Mouse (Mus musculus): Measurements from ENCODE around the gene Efhd1. TPM values are rescaled to one million over a fixed set of nuclear protein-coding genes. Genes with fewer than 3 reads are reported as not detected.
A peak's percentile ranks its signal among the peaks of the same experiment; 100 is the strongest.

Efhd1 gene
- polyA plus RNA-seq, 1 experiment from 2014 or later = 2.2 TPM

GRCm38 (mm10) chr1:87313843-87314570, 49.8 kb downstream of the Efhd1 start:
- Histone ChIP-seq H3K9ac (no peak overlapping the region), H3K9me3 (no peaks in the 10 kb centered on the region), H3K4me3 (no peak overlapping the region), H3K4me1 (replicated peaks) (no peaks in the 10 kb centered on the region), H3K27ac (replicated peaks) (no peak overlapping the region), H3K27me3 (no peaks in the 10 kb centered on the region), H3K36me3 (no peaks in the 10 kb centered on the region), H3K4me2 (no peak overlapping the region)
- 90% methylated on average over 8 of the region's 8 CpGs for WGBS
- no peak for ATAC-seq (ENCODE audit: low FRiP score, low read depth)

GRCm38 (mm10) chr1:87315431-87315830, 51.3 kb downstream of the Efhd1 start:
- no peaks in the 10 kb centered on the region for H3K4me1 ChIP-seq (replicated peaks)
- no peak overlapping the region for H3K27ac ChIP-seq (replicated peaks)
- H3K27me3 ChIP-seq = no peaks in the 10 kb centered on the region
- H3K9ac ChIP-seq = no peak overlapping the region
- H3K9me3 ChIP-seq = peaks cover 3% of the 10 kb centered on the region
- H3K36me3 ChIP-seq = no peaks in the 10 kb centered on the region
- no peak overlapping the region for H3K4me3 ChIP-seq
- ATAC-seq (ENCODE audit: low FRiP score, low read depth) = no peak
- 96% methylated on average over 2 of the region's 2 CpGs for WGBS
- no peak overlapping the region for H3K4me2 ChIP-seq

GRCm38 (mm10) chr1:87315894-87316293, 51.7 kb downstream of the Efhd1 start:
- H3K27ac ChIP-seq (replicated peaks) = no peak overlapping the region
- 76% methylated on average over 2 of the region's 2 CpGs for WGBS
- H3K9ac ChIP-seq = no peak overlapping the region
- no peaks in the 10 kb centered on the region for H3K27me3 ChIP-seq
- H3K36me3 ChIP-seq = no peaks in the 10 kb centered on the region
- no peaks in the 10 kb centered on the region for H3K4me1 ChIP-seq (replicated peaks)
- no peak overlapping the region for H3K4me3 ChIP-seq
- H3K4me2 ChIP-seq = no peak overlapping the region
- peaks cover 6% of the 10 kb centered on the region for H3K9me3 ChIP-seq
- no peak for ATAC-seq (ENCODE audit: low FRiP score, low read depth)

GRCm38 (mm10) chr1:87316672-87317071, 52.5 kb downstream of the Efhd1 start:
- Histone ChIP-seq H3K4me3 (no peak overlapping the region), H3K27ac (replicated peaks) (no peak overlapping the region), H3K4me1 (replicated peaks) (no peaks in the 10 kb centered on the region), H3K36me3 (no peaks in the 10 kb centered on the region), H3K4me2 (no peak overlapping the region), H3K9ac (no peak overlapping the region), H3K9me3 (peaks cover 10% of the 10 kb centered on the region), H3K27me3 (no peaks in the 10 kb centered on the region)
- 0 out of 2 replicates have a peak, but pooled peaks have one; percentile 15 for ATAC-seq (ENCODE audit: low FRiP score, low read depth)
- 42% methylated on average over 3 of the region's 3 CpGs for WGBS

- no peak overlapping the region for H3K27ac ChIP-seq (replicated peaks)
- ATAC-seq (ENCODE audit: low FRiP score, low read depth) = no peak
- H3K36me3 ChIP-seq = no peaks in the 10 kb centered on the region
- no peak overlapping the region for H3K4me3 ChIP-seq
- no peaks in the 10 kb centered on the region for H3K4me1 ChIP-seq (replicated peaks)
- no peaks in the 10 kb centered on the region for H3K27me3 ChIP-seq
- no peak overlapping the region for H3K9ac ChIP-seq
- H3K4me2 ChIP-seq = no peak overlapping the region
- 5% methylated on average over 1 of the region's 1 CpGs for WGBS
- H3K9me3 ChIP-seq = peaks cover 10% of the 10 kb centered on the region
Observed at GRCm38 (mm10) chr1:87321071-87321470, 56.9 kb downstream of the Efhd1 start.

GRCm38 (mm10) chr1:87322778-87323177, 58.6 kb downstream of the Efhd1 start:
- ATAC-seq (ENCODE audit: low FRiP score, low read depth) = no peak
- Histone ChIP-seq H3K27me3 (no peaks in the 10 kb centered on the region), H3K9me3 (peaks cover 10% of the 10 kb centered on the region), H3K36me3 (no peaks in the 10 kb centered on the region), H3K4me3 (no peak overlapping the region), H3K4me1 (replicated peaks) (peaks cover 2% of the 10 kb centered on the region; the same call in 1 of the 2 replicates), H3K27ac (replicated peaks) (no peak overlapping the region), H3K4me2 (no peak overlapping the region), H3K9ac (no peak overlapping the region)
- WGBS = 98% methylated on average over 3 of the region's 3 CpGs

- Histone ChIP-seq H3K27ac (replicated peaks) (no peak overlapping the region), H3K36me3 (no peaks in the 10 kb centered on the region), H3K4me2 (no peak overlapping the region), H3K9me3 (peaks cover 10% of the 10 kb centered on the region), H3K4me1 (replicated peaks) (peaks cover 16% of the 10 kb centered on the region), H3K27me3 (no peaks in the 10 kb centered on the region), H3K9ac (no peak overlapping the region), H3K4me3 (no peak overlapping the region)
- no peak for ATAC-seq (ENCODE audit: low FRiP score, low read depth)
Observed at GRCm38 (mm10) chr1:87324649-87325048, 60.5 kb downstream of the Efhd1 start.

- under 1% methylated on average over 28 of the region's 36 CpGs for WGBS
- Histone ChIP-seq H3K27me3 (no peaks in the 10 kb centered on the region), H3K4me1 (replicated peaks) (peaks cover 20% of the 10 kb centered on the region), H3K36me3 (no peaks in the 10 kb centered on the region), H3K9ac (peak within 1 kb of the TSS; percentile 94), H3K4me3 (peak within 1 kb of the TSS; percentile 80), H3K9me3 (no peaks in the 10 kb centered on the region), H3K27ac (replicated peaks) (peak within 1 kb of the TSS; percentile 95), H3K4me2 (peak within 1 kb of the TSS; percentile 65)
- peak; percentile 97 for ATAC-seq (ENCODE audit: low FRiP score, low read depth)
Observed at GRCm38 (mm10) chr1:87326742-87327163, 62.6 kb downstream of the Efhd1 start, which contains the start of gene Gigyf2. TSS of gene Gigyf2 (plus strand) at chr1:87326998.

GRCm38 (mm10) chr1:87327165-87327861, 63.1 kb downstream of the Efhd1 start:
- Histone ChIP-seq H3K4me3 (peak overlapping the region; percentile 80), H3K4me1 (replicated peaks) (peaks cover 20% of the 10 kb centered on the region), H3K4me2 (peak overlapping the region; percentile 65), H3K9ac (peak overlapping the region; percentile 94), H3K9me3 (no peaks in the 10 kb centered on the region), H3K27me3 (no peaks in the 10 kb centered on the region), H3K36me3 (no peaks in the 10 kb centered on the region), H3K27ac (replicated peaks) (peak overlapping the region; percentile 95)
- 1% methylated on average over 50 of the region's 53 CpGs for WGBS
- peak; percentile 68 for ATAC-seq (ENCODE audit: low FRiP score, low read depth)

GRCm38 (mm10) chr1:87331774-87332173, 67.6 kb downstream of the Efhd1 start:
- WGBS = 96% methylated on average over 4 of the region's 4 CpGs
- no peaks in the 10 kb centered on the region for H3K9me3 ChIP-seq
- no peak overlapping the region for H3K4me2 ChIP-seq
- H3K27me3 ChIP-seq = no peaks in the 10 kb centered on the region
- H3K27ac ChIP-seq (replicated peaks) = no peak overlapping the region
- ATAC-seq (ENCODE audit: low FRiP score, low read depth) = no peak
- H3K4me1 ChIP-seq (replicated peaks) = peaks cover 20% of the 10 kb centered on the region
- peaks cover 10% of the 10 kb centered on the region; the same call in 1 of the 2 replicates for H3K36me3 ChIP-seq
- no peak overlapping the region for H3K4me3 ChIP-seq
- H3K9ac ChIP-seq = no peak overlapping the region

- Histone ChIP-seq H3K36me3 (peaks cover 9% of the 10 kb centered on the region), H3K4me2 (no peak overlapping the region), H3K9me3 (no peaks in the 10 kb centered on the region), H3K27me3 (no peaks in the 10 kb centered on the region), H3K27ac (replicated peaks) (no peak overlapping the region), H3K4me1 (replicated peaks) (no peaks in the 10 kb centered on the region), H3K9ac (no peak overlapping the region), H3K4me3 (no peak overlapping the region)
- no peak for ATAC-seq (ENCODE audit: low FRiP score, low read depth)
- WGBS = 94% methylated on average over 2 of the region's 2 CpGs
Observed at GRCm38 (mm10) chr1:87350576-87350975, 86.4 kb downstream of the Efhd1 start.

- no peaks in the 10 kb centered on the region for H3K27me3 ChIP-seq
- H3K9ac ChIP-seq = no peak overlapping the region
- no peak for ATAC-seq (ENCODE audit: low FRiP score, low read depth)
- H3K9me3 ChIP-seq = no peaks in the 10 kb centered on the region
- H3K36me3 ChIP-seq = peaks cover 20% of the 10 kb centered on the region
- WGBS = 82% methylated on average over 1 of the region's 1 CpGs
- H3K4me1 ChIP-seq (replicated peaks) = no peaks in the 10 kb centered on the region
- no peak overlapping the region for H3K27ac ChIP-seq (replicated peaks)
- no peak overlapping the region for H3K4me3 ChIP-seq
- H3K4me2 ChIP-seq = no peak overlapping the region
Observed at GRCm38 (mm10) chr1:87360276-87360675, 96.1 kb downstream of the Efhd1 start.

Measured in hindbrain, embryonic 15.5 days (tissue).